Mouse (Mus musculus) lung, embryonic 15.5 days (tissue): ENCODE results near the gene Rmdn2. TPM values are rescaled to one million over a fixed set of nuclear protein-coding genes. Genes with fewer than 3 reads are reported as not detected.

Source experiments
- ATAC-seq: fragments of 200-750 bp; cut with Nextera tagmentation; 2 replicates; pipeline ENCODE4 v1.8.0; 2017; ENCODE audit warnings: moderate number of reproducible peaks, borderline replicate concordance; ENCODE audit not compliant: low FRiP score, low TSS enrichment; ENCODE audit errors: extremely low read depth
- H3K27ac ChIP-seq: fragments of 300-500 bp; sonication (generic); 2 replicates; pipeline ENCODE4 v1.5.1; 2015; ENCODE audit warnings: moderate library complexity, mild to moderate bottlenecking, inconsistent platforms
- H3K27me3 ChIP-seq: fragments of 300-500 bp; sonication (generic); 2 replicates; pipeline ENCODE4 v1.6.1; 2015; ENCODE audit warnings: inconsistent platforms
- H3K36me3 ChIP-seq: fragments of 300-500 bp; sonication (generic); 2 replicates; pipeline ENCODE4 v1.6.1; 2015; ENCODE audit warnings: inconsistent platforms
- H3K4me1 ChIP-seq: fragments of 300-500 bp; sonication (generic); 2 replicates; pipeline ENCODE4 v1.6.1; 2015; ENCODE audit warnings: inconsistent platforms
- H3K4me2 ChIP-seq: fragments of 300-500 bp; sonication (generic); 2 replicates; pipeline ENCODE4 v1.6.1; 2015; ENCODE audit warnings: inconsistent platforms, mild to moderate bottlenecking, moderate library complexity
- H3K4me3 ChIP-seq: fragments of 300-500 bp; sonication (generic); 2 replicates; pipeline ENCODE4 v1.5.1; 2015; ENCODE audit warnings: mild to moderate bottlenecking, inconsistent platforms
- H3K9ac ChIP-seq: fragments of 300-500 bp; sonication (generic); 2 replicates; pipeline ENCODE4 v1.6.1; 2015; ENCODE audit warnings: inconsistent platforms
- H3K9me3 ChIP-seq: fragments of 300-500 bp; sonication (generic); 2 replicates; pipeline ENCODE4 v1.6.1; 2016; ENCODE audit warnings: inconsistent platforms
- WGBS: fragments of 180-500 bp; shearing (Covaris S2); methylation state at CpG from one replicate; pipeline ENCODE4 v1.1.7; 2015; 5-methylcytosine and 5-hydroxymethylcytosine counted together
- polyA plus RNA-seq: library from polyadenylated mRNA; unstranded; fragments of >200 nt; fragmentation: Nextera tagmentation; extraction: Ambion mirVana; gene quantifications from 2 replicates; pipeline ENCODE4 v1.2.1, GENCODE M21; 2015

The Rmdn2 gene
- polyA plus RNA-seq, 1 experiment from 2014 or later: 20.5 TPM

GRCm38 (mm10) chr17:79728585-79729503, 117.2 kb downstream of the Rmdn2 start:
- Histone ChIP-seq H3K9ac (no peak overlapping the region), H3K4me1 (peaks cover 18% of the 10 kb centered on the region), H3K27me3 (no peaks in the 10 kb centered on the region), H3K27ac (no peak overlapping the region), H3K9me3 (no peaks in the 10 kb centered on the region), H3K4me2 (peak overlapping the region; percentile 49), H3K36me3 (no peaks in the 10 kb centered on the region), H3K4me3 (peak overlapping the region; percentile 15)
- WGBS: 13% methylated on average over 16 of the region's 16 CpGs
- peak; percentile 46; the same call in 1 of the 2 replicates for ATAC-seq

GRCm38 (mm10) chr17:79730988-79731387, 119.3 kb downstream of the Rmdn2 start:
- 21% methylated on average over 8 of the region's 8 CpGs for WGBS

DNA sequence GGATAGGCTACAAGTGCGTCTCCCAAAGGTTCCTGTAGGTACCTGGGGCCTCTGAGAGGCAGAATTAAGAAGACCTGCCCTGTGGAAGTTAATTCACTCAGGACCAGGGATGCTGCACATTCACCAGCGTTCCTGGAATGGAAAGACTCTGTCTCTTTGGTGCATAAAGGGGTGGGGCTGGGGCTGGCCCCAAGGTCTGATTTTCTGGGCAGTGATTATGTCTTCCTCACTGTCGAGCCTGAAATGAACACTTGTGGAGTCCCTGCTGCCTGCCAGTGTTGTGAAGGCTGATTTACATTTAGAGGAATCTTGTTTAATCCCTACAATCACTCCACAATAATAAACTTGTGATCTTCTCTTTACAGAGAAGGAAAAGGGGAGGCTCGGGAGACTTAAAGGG, 121.4 kb downstream of the Rmdn2 start:
- Histone ChIP-seq H3K27ac (no peak overlapping the region), H3K27me3 (no peaks in the 10 kb centered on the region), H3K9ac (no peak overlapping the region), H3K36me3 (no peaks in the 10 kb centered on the region), H3K4me3 (no peak overlapping the region), H3K4me2 (no peak overlapping the region), H3K9me3 (no peaks in the 10 kb centered on the region), H3K4me1 (peaks cover 18% of the 10 kb centered on the region)
- ATAC-seq: no peak
- 62% methylated on average over 4 of the region's 4 CpGs for WGBS

More at GRCm38 (mm10) chr17:79730988-79731387, 119.3 kb downstream of the Rmdn2 start:
- no peak overlapping the region for H3K4me3 ChIP-seq
- no peak overlapping the region for H3K27ac ChIP-seq
- no peaks in the 10 kb centered on the region for H3K27me3 ChIP-seq
- ATAC-seq: no peak
- H3K36me3 ChIP-seq: no peaks in the 10 kb centered on the region
- H3K4me2 ChIP-seq: no peak overlapping the region
- H3K4me1 ChIP-seq: peaks cover 18% of the 10 kb centered on the region
- no peaks in the 10 kb centered on the region for H3K9me3 ChIP-seq
- no peak overlapping the region for H3K9ac ChIP-seq

GRCm38 (mm10) chr17:79737598-79737997, 125.9 kb downstream of the Rmdn2 start:
- H3K9me3 ChIP-seq: no peaks in the 10 kb centered on the region
- ATAC-seq: no peak
- H3K9ac ChIP-seq: no peak overlapping the region
- H3K4me2 ChIP-seq: no peak overlapping the region
- H3K36me3 ChIP-seq: no peaks in the 10 kb centered on the region
- 66% methylated on average over 3 of the region's 3 CpGs for WGBS
- H3K27me3 ChIP-seq: no peaks in the 10 kb centered on the region
- H3K4me3 ChIP-seq: no peak overlapping the region
- no peak overlapping the region for H3K27ac ChIP-seq
- no peaks in the 10 kb centered on the region for H3K4me1 ChIP-seq

DNA sequence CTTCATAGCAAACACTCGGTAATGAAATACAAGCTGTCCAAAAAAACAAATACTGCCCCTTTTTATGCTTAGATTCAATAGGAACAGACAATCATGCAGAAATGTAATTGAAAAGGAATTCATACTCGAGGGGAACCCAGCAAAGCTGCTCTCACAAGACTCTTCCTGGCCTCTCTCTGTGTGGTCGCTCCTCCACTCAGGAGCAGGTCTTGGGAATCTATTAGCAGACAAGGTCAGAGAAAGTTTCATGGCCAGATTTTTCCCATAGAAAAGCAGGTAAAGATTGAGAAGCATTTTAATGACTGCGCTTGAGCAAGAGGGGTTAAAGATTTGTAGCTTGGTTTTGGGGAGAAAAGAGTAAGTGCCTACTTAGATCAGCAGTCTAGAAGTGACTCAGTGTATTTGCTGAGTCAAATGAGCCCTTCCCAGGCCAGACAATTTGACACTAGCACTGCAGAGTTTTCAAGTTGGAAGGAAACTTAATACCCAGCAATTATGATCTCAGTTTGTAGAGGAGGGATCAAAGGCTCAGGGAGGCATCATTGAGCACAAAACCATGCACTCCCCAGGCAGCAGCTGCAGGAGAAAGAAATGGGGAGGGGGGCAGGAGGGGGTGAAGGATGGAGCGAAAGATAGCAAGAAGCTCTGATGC, 127.3 kb downstream of the Rmdn2 start:
- WGBS: 42% methylated on average over 5 of the region's 5 CpGs
- Histone ChIP-seq H3K9ac (no peak overlapping the region), H3K9me3 (no peaks in the 10 kb centered on the region), H3K36me3 (no peaks in the 10 kb centered on the region), H3K27ac (peak overlapping the region; percentile 39), H3K4me3 (no peak overlapping the region), H3K4me2 (no peak overlapping the region), H3K27me3 (no peaks in the 10 kb centered on the region), H3K4me1 (no peaks in the 10 kb centered on the region)
- ATAC-seq: no peak

GRCm38 (mm10) chr17:79742635-79743034, 131.0 kb downstream of the Rmdn2 start:
- Histone ChIP-seq H3K4me2 (no peak overlapping the region), H3K4me3 (no peak overlapping the region), H3K9ac (no peak overlapping the region), H3K36me3 (no peaks in the 10 kb centered on the region), H3K27ac (no peak overlapping the region), H3K27me3 (no peaks in the 10 kb centered on the region), H3K4me1 (peaks cover 19% of the 10 kb centered on the region), H3K9me3 (no peaks in the 10 kb centered on the region)
- 62% methylated on average over 5 of the region's 5 CpGs for WGBS
- ATAC-seq: no peak

Other genes starting within 250 kb of the Rmdn2 start
- gene Cyp1b1, start 103.2 kb downstream of the Rmdn2 start, polyA plus RNA-seq: 3.5 and 4.3 TPM in 2 replicates